Mouse (Mus musculus): ENCODE measurements around the gene Fbxw16.
"Not testable (repeated sequence)": the region's sequence is repeated elsewhere in the genome, so short reads cannot be mapped to it uniquely, and the experiment has no call there.

The Fbxw16 gene

GRCm38 (mm10) chr9:109449040-109449439, at the start of gene Fbxw16:
TSS of gene Fbxw16 (minus strand) at chr9:109449140.
- no peak for DNase-seq

DNA sequence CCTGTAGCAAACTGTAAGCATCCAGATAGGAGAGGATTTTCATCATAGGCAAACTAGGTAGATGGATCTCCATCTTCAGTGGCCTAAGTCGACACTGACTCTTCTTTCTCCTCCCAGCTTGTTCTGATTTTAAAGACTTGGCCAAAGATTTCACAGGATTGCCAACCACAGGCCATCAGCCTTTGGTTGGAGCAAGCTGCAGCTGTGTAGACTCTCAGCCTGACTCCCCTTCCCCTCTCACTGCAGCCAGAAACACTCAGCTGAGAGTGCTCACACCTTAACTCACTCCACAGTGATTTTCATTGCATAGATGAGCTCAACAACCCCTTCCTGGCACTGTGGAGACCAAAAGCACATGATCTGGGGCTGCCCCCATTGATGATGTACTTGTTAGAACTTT, 46.8 kb upstream of the Fbxw16 start, which contains the start of gene Fbxw19:
Fbxw19 (minus strand) TSS at position 101 of the 400 bp plus-strand sequence.
- not testable (repeated sequence) for DNase-seq

DNA sequence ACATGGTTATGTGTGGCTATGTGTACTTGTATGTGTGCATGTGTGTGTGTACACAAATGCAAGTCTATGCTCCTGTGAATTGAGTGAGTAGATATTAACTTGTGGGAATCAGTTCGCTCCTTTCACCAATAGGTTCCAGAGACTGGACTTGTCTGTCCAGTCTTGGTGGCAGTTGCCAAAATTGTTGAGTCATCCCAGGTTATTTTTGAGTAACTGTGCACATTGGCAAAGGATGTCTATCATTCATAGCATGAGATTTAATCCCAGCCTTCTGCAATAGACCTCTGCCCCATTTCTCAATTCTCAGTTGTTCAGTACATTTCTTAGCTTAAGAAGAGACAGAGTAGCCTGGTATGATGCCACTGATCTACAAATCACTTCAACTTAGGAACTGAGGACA, 16.0 kb downstream of the Fbxw16 start:
- DNase-seq: no peak

DNA sequence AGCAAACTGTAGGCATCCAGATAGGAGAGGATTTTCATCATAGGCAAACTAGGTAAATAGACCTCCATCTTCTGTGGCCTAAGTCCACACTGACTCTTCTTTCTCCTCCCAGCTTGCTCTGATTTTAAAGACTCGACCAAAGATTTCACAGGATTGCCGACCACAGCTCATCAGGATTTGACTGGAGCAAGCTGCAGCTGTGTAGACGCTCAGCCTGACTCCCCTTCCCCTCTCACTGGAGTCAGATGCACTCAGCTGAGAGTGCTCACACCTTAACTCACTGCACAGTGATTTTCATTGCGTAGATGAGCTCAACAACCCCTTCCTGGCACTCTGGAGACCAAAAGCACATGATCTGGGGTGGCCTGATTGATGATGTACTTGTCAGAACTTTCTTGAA, 44.7 kb downstream of the Fbxw16 start, which contains the start of gene Fbxw22:
Fbxw22 (minus strand) TSS at position 101 of the 400 bp plus-strand sequence.
- not testable (repeated sequence) for DNase-seq
